Mouse (Mus musculus) small intestine, adult 2 months (tissue): Measurements from ENCODE around the gene Shh. TPM values are rescaled to one million over a fixed set of nuclear protein-coding genes. Genes with fewer than 3 reads are reported as not detected.

Source experiments
- H3K27ac ChIP-seq: fragments of 200-500 bp; 2 replicates; pipeline ENCODE4 v1.5.1; 2012; ENCODE audit warnings: low read depth, low read length, control low read depth, inconsistent platforms; ENCODE audit not compliant: insufficient read depth
- H3K27me3 ChIP-seq: fragments of 200-500 bp; 2 replicates; pipeline ENCODE4 v1.6.1; 2012; ENCODE audit warnings: mild to moderate bottlenecking, moderate library complexity, low read length, inconsistent platforms; ENCODE audit not compliant: control insufficient read depth, insufficient read depth
- H3K36me3 ChIP-seq: fragments of 200-500 bp; 2 replicates; pipeline ENCODE4 v1.6.1; 2012; ENCODE audit warnings: mild to moderate bottlenecking, low read length, control low read depth, inconsistent platforms; ENCODE audit not compliant: control insufficient read depth, insufficient read depth
- H3K4me1 ChIP-seq: fragments of 200-500 bp; 2 replicates; pipeline ENCODE4 v1.6.1; 2012; ENCODE audit warnings: low read length, inconsistent platforms, mixed read lengths; ENCODE audit not compliant: control insufficient read depth, insufficient read depth, insufficient read length
- H3K4me3 ChIP-seq: fragments of 200-500 bp; 2 replicates; pipeline ENCODE4 v1.5.1; 2012; ENCODE audit warnings: low read depth, mild to moderate bottlenecking, control low read depth, inconsistent platforms, low read length, moderate library complexity
- CTCF ChIP-seq: fragments of 200-500 bp; IDR thresholded peaks from 2 replicates; pipeline ENCODE4 v1.5.1; 2012; ENCODE audit warnings: low read depth, mild to moderate bottlenecking, control low read depth, inconsistent platforms, low read length, moderate library complexity, mixed read lengths; ENCODE audit not compliant: insufficient replicate concordance, insufficient read length; ENCODE audit errors: extremely low read depth
- POLR2A ChIP-seq: fragments of 200-500 bp; IDR thresholded peaks from 2 replicates; pipeline ENCODE4 v1.6.1; 2012; ENCODE audit warnings: low read depth, mild to moderate bottlenecking, control low read depth, inconsistent platforms, low read length, moderate library complexity
- WGBS: fragments of 180-500 bp; shearing (Covaris S2); methylation state at CpG from one replicate; pipeline ENCODE4 v1.1.7; 2018; 5-methylcytosine and 5-hydroxymethylcytosine counted together
- polyA plus RNA-seq: library from polyadenylated mRNA; depleted of rRNA; stranded (reverse); fragments of >200 nt; gene quantifications from 2 replicates; pipeline ENCODE4 v1.2.3, GENCODE M21; 2012; rRNA removed

The Shh gene
- 0.56 and 4.8 TPM in 2 replicates for polyA plus RNA-seq

DNA sequence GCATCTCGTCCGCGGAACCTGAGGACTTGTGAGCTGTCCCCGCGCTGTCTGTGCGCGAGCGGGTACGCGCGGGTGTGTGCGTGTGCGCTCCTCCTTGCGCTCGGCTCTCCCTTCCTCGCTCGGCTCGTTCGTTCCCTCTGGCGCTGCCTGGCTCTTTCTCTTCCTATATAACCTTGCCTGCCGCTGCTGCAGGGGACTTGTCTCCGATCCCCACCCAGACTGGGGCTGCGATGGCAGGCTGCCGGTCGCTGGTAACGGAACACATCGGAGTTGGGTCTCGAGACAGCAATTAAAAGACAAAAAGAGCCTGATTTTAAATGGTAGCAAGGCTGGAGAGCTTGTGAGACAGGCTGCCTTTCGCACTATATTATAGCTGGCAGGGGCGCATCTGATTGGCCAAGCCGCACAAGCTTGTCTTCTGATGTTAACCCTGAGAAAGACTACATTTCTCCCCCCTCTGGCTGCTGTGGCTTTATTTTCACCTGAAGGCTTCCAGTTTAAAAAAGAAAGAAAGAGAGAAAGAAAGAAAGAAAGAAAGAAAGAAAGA is at the start of gene Shh:
Shh (minus strand) TSS at position 497 of the 547 bp plus-strand sequence.
- no peak within 1 kb of the TSS for H3K27ac ChIP-seq
- TF ChIP-seq CTCF = no peak
- no peak for TF ChIP-seq POLR2A
- WGBS = 5% methylated on average over 31 of the region's 31 CpGs
- peaks cover 3% of the 10 kb centered on the region; the same call in 1 of the 2 replicates for H3K4me1 ChIP-seq
- no peaks in the 10 kb centered on the region for H3K36me3 ChIP-seq
- H3K4me3 ChIP-seq = peak within 1 kb of the TSS; percentile 26
- peaks cover 30% of the 10 kb centered on the region for H3K27me3 ChIP-seq

DNA sequence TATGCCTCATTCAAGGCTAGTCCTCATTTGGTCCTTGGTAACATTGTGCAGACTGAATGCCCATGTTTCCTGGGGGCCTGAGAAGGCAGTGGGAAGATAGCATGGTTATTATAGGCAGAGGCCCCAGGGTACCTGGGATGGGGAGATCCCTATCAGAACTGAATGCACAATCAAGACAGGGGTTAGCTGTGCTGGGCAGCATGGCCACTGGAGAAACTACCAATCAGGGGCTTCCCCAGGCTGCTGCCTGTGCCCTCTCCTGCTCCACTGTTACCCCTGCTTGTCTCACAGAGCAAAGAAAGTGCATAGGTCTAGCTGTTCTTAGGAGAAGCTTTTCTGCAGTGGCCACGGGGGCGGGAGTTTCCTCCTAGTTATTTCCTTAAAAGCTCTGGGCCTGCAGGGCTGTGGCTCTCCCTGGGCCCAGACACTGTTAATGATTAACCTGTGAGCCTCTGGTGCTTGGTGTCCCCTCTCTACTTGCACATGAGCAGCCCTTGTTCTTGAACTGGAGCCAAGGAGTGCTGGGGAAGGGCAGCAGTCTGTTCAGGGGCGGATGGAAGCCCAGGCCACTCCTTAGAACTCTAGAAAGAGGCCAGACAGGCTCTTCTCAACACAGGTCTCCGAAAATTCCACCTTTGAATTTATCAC is 33.9 kb upstream of the Shh start:
- Histone ChIP-seq H3K4me1 (peaks cover 30% of the 10 kb centered on the region; the same call in 1 of the 2 replicates), H3K27ac (peak overlapping the region; percentile 87), H3K27me3 (no peaks in the 10 kb centered on the region), H3K36me3 (no peaks in the 10 kb centered on the region), H3K4me3 (no peak overlapping the region)
- WGBS = 19% methylated on average over 4 of the region's 4 CpGs
- no peak for TF ChIP-seq CTCF
- no peak for TF ChIP-seq POLR2A

DNA sequence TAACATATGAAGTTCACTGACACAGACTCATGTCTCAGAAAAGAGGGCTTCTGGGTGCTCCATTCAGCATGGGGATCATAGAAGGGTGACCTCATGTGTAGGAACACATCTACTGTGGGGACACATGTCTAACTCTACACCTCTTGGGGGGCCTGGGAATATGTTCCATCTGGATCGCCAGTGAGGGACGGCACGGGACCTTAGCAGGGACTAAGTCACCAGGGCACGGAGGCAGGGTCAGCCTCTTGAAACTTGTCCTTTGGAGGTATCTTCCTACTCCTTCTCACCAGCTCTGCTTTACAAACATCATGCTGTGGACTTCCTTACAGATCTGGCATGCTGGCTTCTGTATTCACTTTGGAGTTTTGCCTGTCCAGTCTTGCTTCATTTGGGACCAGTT is 31.8 kb upstream of the Shh start:
- TF ChIP-seq POLR2A (no peak), CTCF (no peak)
- no peak overlapping the region for H3K27ac ChIP-seq
- 94% methylated on average over 4 of the region's 4 CpGs for WGBS
- H3K4me1 ChIP-seq = peaks cover 37% of the 10 kb centered on the region; the same call in 1 of the 2 replicates
- H3K27me3 ChIP-seq = no peaks in the 10 kb centered on the region
- H3K4me3 ChIP-seq = no peak overlapping the region
- no peaks in the 10 kb centered on the region for H3K36me3 ChIP-seq

DNA sequence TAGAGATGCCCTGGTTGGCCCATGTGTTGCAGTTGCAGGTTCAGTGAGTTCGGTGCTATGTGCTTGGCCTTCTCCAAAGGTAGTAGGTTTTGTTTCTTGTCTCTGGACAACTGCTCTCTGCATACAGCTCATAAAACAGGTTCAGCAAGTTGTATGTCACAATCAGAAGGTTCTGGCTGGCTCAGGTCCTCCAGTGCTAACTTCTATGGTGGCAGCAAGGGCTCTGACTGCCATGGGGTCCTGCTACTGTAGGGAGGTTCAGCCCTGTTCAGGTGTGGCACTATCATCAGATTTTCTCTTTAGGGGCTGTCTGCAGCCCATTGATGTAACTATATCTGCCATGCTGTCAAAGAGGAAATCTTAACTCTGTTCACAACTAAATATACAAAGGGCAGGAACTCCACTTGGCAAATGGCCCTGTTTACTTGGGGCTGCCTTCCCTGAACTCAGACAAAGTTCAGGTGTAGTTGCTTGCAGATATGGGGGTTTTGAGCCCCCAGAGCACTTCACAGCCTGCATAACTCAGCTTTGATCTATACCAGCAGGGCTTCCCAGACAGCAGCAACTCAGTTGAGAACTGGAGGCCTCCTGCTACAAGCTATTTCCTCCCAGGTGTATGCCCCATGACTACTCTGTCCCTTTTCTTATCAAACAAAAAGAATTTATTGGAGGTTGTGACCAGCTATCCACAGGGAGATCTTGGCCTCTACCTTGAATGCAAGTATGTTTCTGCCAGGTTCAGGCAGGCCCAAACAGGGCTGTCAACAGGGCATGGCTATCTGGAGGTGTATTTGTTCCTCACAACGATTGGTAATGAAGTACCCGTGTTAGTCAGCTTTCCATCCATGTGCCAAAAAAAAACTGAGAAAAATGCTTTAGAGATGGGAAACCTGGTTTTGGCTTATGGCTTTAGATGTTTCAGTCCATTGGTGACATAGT is 28.9 kb upstream of the Shh start:
- no peaks in the 10 kb centered on the region for H3K36me3 ChIP-seq
- H3K27ac ChIP-seq = peak overlapping the region; percentile 57
- peaks cover 21% of the 10 kb centered on the region; the same call in 1 of the 2 replicates for H3K4me1 ChIP-seq
- H3K27me3 ChIP-seq = no peaks in the 10 kb centered on the region
- 30% methylated on average over 3 of the region's 3 CpGs for WGBS
- no peak overlapping the region for H3K4me3 ChIP-seq
- TF ChIP-seq POLR2A (no peak), CTCF (no peak)

DNA sequence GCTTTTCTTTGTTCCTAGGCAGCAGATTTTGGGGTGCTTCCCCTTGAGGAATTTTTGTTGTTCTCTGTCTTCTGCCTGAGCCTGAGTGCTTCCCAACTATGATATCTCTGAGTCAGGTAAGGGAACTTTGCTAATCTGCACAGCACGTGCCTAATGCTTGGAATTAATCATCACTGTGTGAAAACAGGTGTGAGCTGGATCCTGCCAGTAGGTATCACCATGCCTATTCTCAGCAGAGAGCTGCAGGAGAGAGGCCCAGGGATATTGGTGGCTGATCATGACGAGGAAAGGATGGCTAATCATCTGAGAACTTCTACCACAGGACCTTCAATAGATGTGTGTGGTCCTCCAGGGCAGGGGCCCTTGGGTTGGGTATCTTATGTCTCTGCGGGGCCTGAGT is 26.5 kb upstream of the Shh start:
- H3K27ac ChIP-seq = no peak overlapping the region
- TF ChIP-seq CTCF (no peak), POLR2A (no peak)
- peaks cover 13% of the 10 kb centered on the region; the same call in 1 of the 2 replicates for H3K4me1 ChIP-seq
- H3K36me3 ChIP-seq = no peaks in the 10 kb centered on the region
- H3K4me3 ChIP-seq = no peak overlapping the region
- no peaks in the 10 kb centered on the region for H3K27me3 ChIP-seq
- 72% methylated on average over 3 of the region's 3 CpGs for WGBS

DNA sequence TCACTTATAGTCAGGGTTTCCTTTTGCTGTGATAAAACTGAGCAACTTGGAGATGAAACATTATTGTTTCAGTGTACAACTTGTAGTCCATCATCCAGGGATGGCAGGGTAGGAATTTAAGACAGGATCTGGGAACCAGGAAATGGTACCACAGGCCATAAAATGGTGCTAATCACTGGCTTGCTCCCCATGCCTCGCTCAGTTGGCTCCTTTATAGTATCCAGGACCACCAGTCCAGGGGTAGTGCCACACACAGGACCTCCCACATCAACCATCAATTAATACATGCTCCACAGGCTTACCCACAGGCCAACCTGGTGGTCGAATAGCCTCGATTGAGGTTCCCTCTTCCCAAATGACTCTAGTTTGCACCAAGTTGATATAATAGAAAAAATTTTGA is 15.9 kb upstream of the Shh start:
- 72% methylated on average over 3 of the region's 3 CpGs for WGBS
- Histone ChIP-seq H3K27me3 (no peaks in the 10 kb centered on the region), H3K4me1 (no peaks in the 10 kb centered on the region), H3K27ac (no peak overlapping the region), H3K4me3 (no peak overlapping the region), H3K36me3 (no peaks in the 10 kb centered on the region)
- TF ChIP-seq CTCF (no peak), POLR2A (no peak)
